Comparison of ENCODE assay signal across 22 mouse cellular contexts in genomic region chr9:95436294-95436613, GRCm38 (mm10). TPM values are rescaled to one million over a fixed set of nuclear protein-coding genes. Genes with fewer than 3 reads are reported as not detected.
DNase-seq lines count a peak whose midpoint lies in the region; ATAC-seq and TF ChIP-seq lines count a peak whose summit lies in the region.
"Had no signal": no experiment of that assay in that cellular context is flagged by ENCODE, and none has a peak within 500 bp of the region (broad histone marks: within the 10 kb centered on the region; RNA-seq: fewer than 3 reads in every experiment).

No protein-coding gene starts in this region.

- no peaks in the 10 kb centered on the region for H3K4me1 ChIP-seq in forebrain, embryonic 11.5 days (replicated peaks; ENCODE audit: control insufficient read depth, insufficient read depth, low read length)
- peaks cover 5% of the 10 kb centered on the region; the same call in 1 of the 2 replicates for H3K4me1 ChIP-seq in forebrain, embryonic 15.5 days
- H3K4me1 ChIP-seq in heart, embryonic 11.5 days (ENCODE audit: control insufficient read depth, insufficient read depth, low read length): no peaks in the 10 kb centered on the region
- no peaks in the 10 kb centered on the region for H3K4me1 ChIP-seq in midbrain, embryonic 12.5 days
- H3K4me1 ChIP-seq in midbrain, postnatal 0 days (ENCODE audit: insufficient read depth, low read length): 0 out of 2 replicates have a peak, but pooled peaks cover 3% of the 10 kb centered on the region
- H3K4me1 ChIP-seq: embryonic facial prominence, embryonic 12.5 days; embryonic facial prominence, embryonic 15.5 days had no signal

- H3K36me3 ChIP-seq in forebrain, embryonic 11.5 days (ENCODE audit: control insufficient read depth, insufficient read depth, low read length): no peaks in the 10 kb centered on the region
- no peaks in the 10 kb centered on the region for H3K36me3 ChIP-seq in forebrain, embryonic 15.5 days
- H3K36me3 ChIP-seq in heart, embryonic 11.5 days (ENCODE audit: control insufficient read depth, insufficient read depth, low read length): no peaks in the 10 kb centered on the region
- no peaks in the 10 kb centered on the region for H3K36me3 ChIP-seq in midbrain, embryonic 12.5 days
- H3K36me3 ChIP-seq in midbrain, postnatal 0 days (ENCODE audit: insufficient read depth, low read length): no peaks in the 10 kb centered on the region
- H3K36me3 ChIP-seq: embryonic facial prominence, embryonic 12.5 days; embryonic facial prominence, embryonic 15.5 days; forebrain, embryonic 10.5 days had no signal

- no peaks in the 10 kb centered on the region for H3K27me3 ChIP-seq in forebrain, embryonic 11.5 days (ENCODE audit: control insufficient read depth, insufficient read depth, low read length)
- no peaks in the 10 kb centered on the region for H3K27me3 ChIP-seq in forebrain, embryonic 15.5 days
- no peaks in the 10 kb centered on the region for H3K27me3 ChIP-seq in heart, embryonic 11.5 days (ENCODE audit: control insufficient read depth, insufficient read depth, low read length)
- H3K27me3 ChIP-seq in midbrain, embryonic 12.5 days: no peaks in the 10 kb centered on the region; the same call in 1 of the 2 replicates
- no peaks in the 10 kb centered on the region for H3K27me3 ChIP-seq in midbrain, postnatal 0 days (ENCODE audit: insufficient read depth, low read length)
- H3K27me3 ChIP-seq: embryonic facial prominence, embryonic 12.5 days; embryonic facial prominence, embryonic 15.5 days had no signal

- H3K4me3 ChIP-seq in forebrain, embryonic 11.5 days (ENCODE audit: low read depth, low read length): no peak overlapping the region
- no peak overlapping the region for H3K4me3 ChIP-seq in forebrain, embryonic 15.5 days
- H3K4me3 ChIP-seq in heart, embryonic 11.5 days (ENCODE audit: low read depth, low read length): no peak overlapping the region
- H3K4me3 ChIP-seq in midbrain, embryonic 12.5 days: no peak overlapping the region
- no peak overlapping the region for H3K4me3 ChIP-seq in midbrain, postnatal 0 days (ENCODE audit: low read depth, low read length)
- H3K4me3 ChIP-seq: embryonic facial prominence, embryonic 12.5 days; embryonic facial prominence, embryonic 15.5 days; erythroblast, embryonic 14.5 days; forebrain, embryonic 10.5 days had no signal

- TF ChIP-seq CTCF in midbrain, postnatal 0 days (IDR thresholded peaks at IDR 0.05): no peak

- no peak overlapping the region for H3K9ac ChIP-seq in forebrain, embryonic 11.5 days (ENCODE audit: low read length)
- H3K9ac ChIP-seq in forebrain, embryonic 15.5 days (replicated peaks): no peak overlapping the region
- no peak overlapping the region for H3K9ac ChIP-seq in heart, embryonic 11.5 days (ENCODE audit: low read depth, low read length)
- H3K9ac ChIP-seq in midbrain, embryonic 12.5 days (replicated peaks): no peak overlapping the region
- H3K9ac ChIP-seq in midbrain, postnatal 0 days (replicated peaks; ENCODE audit: low read length, poor library complexity, severe bottlenecking): no peak overlapping the region
- H3K9ac ChIP-seq: embryonic facial prominence, embryonic 12.5 days; embryonic facial prominence, embryonic 15.5 days had no signal

- DNase-seq in forebrain, embryonic 11.5 days (ENCODE audit: low spot score): no peak
- peak; percentile 52 for DNase-seq in heart, adult 11 months
- DNase-seq in midbrain, postnatal 0 days (ENCODE audit: low spot score): no peak
- DNase-seq: adrenal gland, adult 2 months; adrenal gland, postnatal 10 days; adrenal gland, postnatal 25 days; cerebellum, adult 11 months; cerebellum, adult 18-20 months; cerebellum, adult 8-10 months; cerebellum, adult 9-11 months; cerebellum, postnatal 14 days; cerebellum, postnatal 36 days; embryo, embryonic 11 days had no signal

- H3K4me2 ChIP-seq in forebrain, embryonic 11.5 days (ENCODE audit: low read depth, low read length, severe bottlenecking): no peak overlapping the region
- no peak overlapping the region for H3K4me2 ChIP-seq in forebrain, embryonic 15.5 days (replicated peaks)
- no peak overlapping the region for H3K4me2 ChIP-seq in heart, embryonic 11.5 days
- H3K4me2 ChIP-seq in midbrain, embryonic 12.5 days (replicated peaks): no peak overlapping the region
- H3K4me2 ChIP-seq in midbrain, postnatal 0 days (ENCODE audit: low read depth, low read length, poor library complexity, severe bottlenecking): no peak overlapping the region
- H3K4me2 ChIP-seq: embryonic facial prominence, embryonic 12.5 days; embryonic facial prominence, embryonic 15.5 days had no signal

- 85% methylated on average over 4 of the region's 4 CpGs for WGBS in forebrain, embryonic 11.5 days
- 64% methylated on average over 4 of the region's 4 CpGs for WGBS in forebrain, embryonic 15.5 days
- WGBS in heart, embryonic 11.5 days (ENCODE audit: insufficient replicate concordance): 69% methylated on average over 4 of the region's 4 CpGs
- 79% methylated on average over 4 of the region's 4 CpGs for WGBS in midbrain, embryonic 12.5 days
- WGBS in midbrain, postnatal 0 days: 83% methylated on average over 4 of the region's 4 CpGs

- no peaks in the 10 kb centered on the region for H3K9me3 ChIP-seq in forebrain, embryonic 11.5 days (ENCODE audit: control insufficient read depth, low read length)
- H3K9me3 ChIP-seq in forebrain, embryonic 15.5 days: no peaks in the 10 kb centered on the region
- no peaks in the 10 kb centered on the region for H3K9me3 ChIP-seq in heart, embryonic 11.5 days (replicated peaks; ENCODE audit: control insufficient read depth, low read length)
- H3K9me3 ChIP-seq in midbrain, embryonic 12.5 days: no peaks in the 10 kb centered on the region
- H3K9me3 ChIP-seq in midbrain, postnatal 0 days (ENCODE audit: low read length): no peaks in the 10 kb centered on the region
- H3K9me3 ChIP-seq: embryonic facial prominence, embryonic 12.5 days; embryonic facial prominence, embryonic 15.5 days; forebrain, embryonic 10.5 days had no signal

- peak; percentile 54 for ATAC-seq in forebrain, embryonic 11.5 days (replicated peaks; ENCODE audit: low FRiP score)
- no peak for ATAC-seq in forebrain, embryonic 15.5 days (replicated peaks)
- no peak for ATAC-seq in heart, embryonic 11.5 days (replicated peaks; ENCODE audit: insufficient number of reproducible peaks, low FRiP score, low TSS enrichment)
- ATAC-seq in midbrain, embryonic 12.5 days (ENCODE audit: low FRiP score, low read depth): 0 out of 2 replicates have a peak, but pooled peaks have one; percentile 28
- ATAC-seq in midbrain, postnatal 0 days (ENCODE audit: low FRiP score): no peak
- ATAC-seq: forebrain, embryonic 14.5 days had no signal

- H3K27ac ChIP-seq in forebrain, embryonic 11.5 days (ENCODE audit: low read depth, low read length): no peak overlapping the region
- H3K27ac ChIP-seq in forebrain, embryonic 15.5 days (replicated peaks): no peak overlapping the region
- H3K27ac ChIP-seq in heart, embryonic 11.5 days (ENCODE audit: low read depth, low read length): no peak overlapping the region
- H3K27ac ChIP-seq in midbrain, embryonic 12.5 days (replicated peaks): no peak overlapping the region
- H3K27ac ChIP-seq in midbrain, postnatal 0 days (ENCODE audit: low read depth, low read length): no peak overlapping the region
- H3K27ac ChIP-seq: embryonic facial prominence, embryonic 12.5 days; embryonic facial prominence, embryonic 15.5 days; forebrain, embryonic 10.5 days had no signal

RNA-seq across cellular contexts. Expression of gene Chst2, which starts 29.7 kb away (rescaled TPM):
- 15.0 and 17.5 TPM in 2 replicates for polyA plus RNA-seq in forebrain, embryonic 11.5 days (2014; fragmentation: Nextera tagmentation; extraction: Ambion mirVana)
- 13.0 and 13.3 TPM in 2 replicates for polyA plus RNA-seq in forebrain, embryonic 15.5 days (2015; fragmentation: Nextera tagmentation; extraction: Ambion mirVana)
- 2.2 and 2.9 TPM in 2 replicates for polyA plus RNA-seq in heart, embryonic 11.5 days (2014; fragmentation: Nextera tagmentation; extraction: Ambion mirVana)
- polyA plus RNA-seq in midbrain, embryonic 12.5 days (2016; fragmentation: Nextera tagmentation; extraction: Ambion mirVana): 7.2 and 8.5 TPM in 2 replicates
- total RNA-seq in midbrain, postnatal 0 days (2014; rRNA removed): 78.0 and 79.1 TPM in 2 replicates
- 33.9 and 36.4 TPM in 2 replicates for polyA plus RNA-seq in midbrain, postnatal 0 days (2015; fragmentation: Nextera tagmentation; extraction: Ambion mirVana)
- total RNA-seq: MEL had no signal

Comparison
In these comparisons a context has a peak if more than half of its experiments do, and no peak if none do; other contexts are left out.
1. ATAC-seq: peak in forebrain, embryonic 11.5 days (single experiment) and midbrain, embryonic 12.5 days (single experiment); none in forebrain, embryonic 15.5 days (single experiment), heart, embryonic 11.5 days (single experiment) and midbrain, postnatal 0 days (single experiment).